Mouse (Mus musculus) liver (tissue): ENCODE measurements at regions not wholly inside any gene's neighbourhood (a gene's known extent, or its start where the extent isn't known, plus 50 kb on each side); places are given as distances from the start of the nearest gene placed in this dataset.
A peak's percentile ranks its signal among the peaks of the same experiment; 100 is the strongest.

Experiments used
- DNase-seq: peaks from one replicate; pipeline ENCODE4 v3.0.0-alpha.2; 2020; ENCODE audit warnings: mixed read lengths

DNA sequence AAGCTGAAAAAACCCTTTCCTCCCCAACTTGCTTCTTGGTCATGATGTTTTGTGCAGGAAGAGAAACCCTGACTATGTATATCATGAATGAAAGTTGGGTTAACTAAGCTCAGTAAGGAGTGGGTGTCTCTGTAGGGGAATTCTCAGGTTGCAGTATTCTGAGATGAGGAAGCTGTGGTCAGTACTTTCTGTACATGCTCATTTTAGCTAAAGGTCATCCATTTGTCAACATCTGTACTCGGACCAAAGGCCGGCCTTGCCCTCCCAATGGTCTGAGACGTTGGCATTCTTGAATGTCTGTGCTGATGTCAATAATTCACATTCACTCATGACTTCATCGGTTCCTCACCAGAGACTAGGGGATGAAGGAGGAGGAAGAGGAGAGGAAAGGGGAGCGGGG, 94.9 kb upstream of the Parp11 start:
- DNase-seq, result no peak

DNA sequence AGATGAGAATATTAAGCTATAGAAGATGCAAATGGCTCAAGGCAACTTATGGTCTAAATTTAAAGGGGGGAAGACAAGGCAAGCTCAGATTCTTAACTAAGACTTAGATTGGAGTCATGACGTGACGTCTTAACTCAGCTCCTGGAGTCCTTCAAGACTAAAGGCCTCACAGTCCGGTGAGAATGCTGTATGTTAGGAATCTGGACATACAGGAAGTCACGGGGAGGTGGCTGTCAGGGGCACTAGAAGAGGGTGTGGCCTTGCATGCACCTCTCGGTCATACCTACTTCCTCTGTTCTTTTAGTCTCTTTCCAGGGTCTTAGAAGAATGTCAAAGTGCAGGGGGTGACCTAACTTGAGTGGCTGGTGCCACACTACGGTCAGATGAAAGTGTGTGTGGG, 91.5 kb upstream of the Parp11 start:
- DNase-seq, result no peak

DNA sequence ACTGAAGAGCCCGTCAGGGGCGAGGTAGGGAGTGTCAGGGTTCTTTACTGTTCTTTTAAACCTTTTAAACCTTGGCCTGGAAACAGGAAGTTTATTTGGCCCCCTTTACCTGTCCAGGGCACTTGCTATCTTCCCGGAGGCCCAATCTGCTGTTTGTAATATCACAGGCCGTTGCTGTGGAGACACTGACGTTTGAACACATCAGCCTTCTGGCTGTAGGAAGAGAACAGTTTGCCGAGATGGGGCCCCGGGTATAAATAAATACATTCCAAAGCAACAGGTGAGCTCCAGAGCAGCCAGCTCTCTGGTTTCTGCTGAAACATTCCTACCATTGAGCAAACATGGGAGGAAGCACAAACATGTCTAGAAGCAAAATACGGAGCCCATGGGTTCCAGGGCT, 90.2 kb upstream of the Parp11 start:
- DNase-seq, result no peak

DNA sequence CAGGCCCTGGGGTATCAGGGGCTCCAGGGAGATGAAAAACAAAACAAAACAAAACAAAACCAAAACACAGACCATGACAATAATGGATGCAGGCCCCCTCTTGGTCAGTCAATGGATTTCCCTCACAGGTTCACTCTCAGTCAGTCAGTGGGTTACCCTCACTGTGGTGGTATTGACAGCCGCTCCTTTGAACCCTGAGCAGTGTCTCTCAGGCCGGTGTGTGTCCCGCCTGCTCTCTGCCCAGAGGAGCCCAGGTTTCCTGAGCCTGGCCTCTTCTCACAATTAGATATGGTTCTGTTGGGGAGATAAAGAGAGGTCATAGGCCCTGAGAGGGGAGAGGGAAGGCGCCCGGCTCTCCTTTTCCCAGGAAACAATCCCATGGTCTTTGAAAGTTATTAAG, 87.8 kb upstream of the Parp11 start:
- no peak for DNase-seq

DNA sequence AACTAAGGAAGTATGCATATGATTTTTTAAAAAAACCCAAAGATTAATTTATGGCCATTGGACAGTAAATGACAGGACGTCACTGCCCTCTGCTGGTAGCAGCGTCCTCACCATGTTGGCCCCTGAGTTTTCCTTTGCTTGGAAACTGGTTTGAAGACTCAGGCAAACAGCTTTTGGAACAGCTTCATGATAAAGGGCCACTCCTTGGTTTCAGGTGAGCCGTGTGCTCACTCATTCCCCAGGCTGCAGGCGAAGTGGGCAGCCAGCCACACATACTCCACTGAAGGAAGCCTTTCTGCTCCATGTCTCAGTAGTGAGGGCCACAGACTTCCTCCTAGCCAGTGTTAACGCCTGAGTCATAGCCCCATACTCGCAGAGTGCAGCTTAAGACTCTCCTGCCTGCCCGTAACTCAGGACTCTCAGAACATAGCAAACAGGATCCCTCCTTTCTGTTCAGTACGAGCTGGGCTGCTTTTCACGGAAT, 87.2 kb upstream of the Parp11 start:
- DNase-seq, result peak; percentile 79

DNA sequence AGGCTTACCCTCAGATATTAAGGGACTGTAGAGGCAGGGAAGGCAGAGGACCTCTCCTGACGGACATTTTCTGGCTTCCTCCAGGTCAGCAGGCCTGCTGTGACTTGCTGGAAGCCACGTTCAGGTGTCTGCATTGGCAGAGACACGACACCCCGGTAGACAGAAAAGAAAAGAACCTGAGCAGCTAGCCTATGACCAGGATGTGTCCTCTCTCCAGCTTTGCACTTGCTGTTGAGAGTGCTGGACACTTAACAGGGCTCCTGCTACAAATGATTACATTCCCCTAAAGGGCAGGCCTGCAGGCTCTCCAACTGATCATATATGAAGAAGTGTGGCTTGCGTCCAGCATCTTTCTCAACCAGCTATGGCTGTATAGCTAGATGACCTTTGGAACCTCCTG, 84.5 kb upstream of the Parp11 start:
- DNase-seq, result no peak

DNA sequence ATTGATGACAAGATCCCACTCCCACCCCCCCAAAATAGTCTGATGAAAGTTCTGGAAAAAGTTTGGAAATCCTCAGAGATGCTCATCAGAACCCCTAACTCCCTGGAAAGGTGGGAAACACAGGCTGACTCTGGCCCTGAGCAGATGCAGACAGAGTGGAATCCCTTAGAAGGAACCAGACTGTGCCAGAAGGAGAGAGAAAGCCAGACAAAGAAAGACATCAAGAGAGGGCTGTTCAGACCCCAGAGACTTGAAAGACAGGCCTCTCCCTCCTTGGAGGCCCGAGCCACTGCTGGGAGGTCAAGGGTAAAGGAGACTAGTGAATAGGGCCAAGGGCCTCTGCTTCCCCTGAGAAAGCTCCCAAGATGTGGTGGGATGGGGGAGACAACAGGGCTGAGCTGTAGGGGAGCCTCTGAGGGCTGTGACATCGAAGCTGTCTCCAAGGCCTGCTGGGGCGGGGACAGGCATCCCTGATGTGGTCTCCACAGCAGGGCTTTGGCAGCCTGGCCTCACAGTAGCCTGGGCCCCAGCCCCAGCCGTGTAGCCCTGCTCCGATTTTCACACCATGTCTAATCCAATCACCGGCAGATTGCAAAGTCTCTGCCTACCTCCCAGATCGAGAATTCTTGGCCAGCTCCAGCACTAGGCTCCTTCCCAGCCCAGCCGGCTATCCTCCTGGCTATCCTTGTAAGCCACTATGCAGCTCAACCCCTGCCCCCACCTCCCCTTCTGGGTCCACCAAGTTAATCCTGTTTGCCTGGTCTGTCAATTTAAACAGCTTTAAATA, 83.5 kb upstream of the Parp11 start:
- DNase-seq, result no peak

DNA sequence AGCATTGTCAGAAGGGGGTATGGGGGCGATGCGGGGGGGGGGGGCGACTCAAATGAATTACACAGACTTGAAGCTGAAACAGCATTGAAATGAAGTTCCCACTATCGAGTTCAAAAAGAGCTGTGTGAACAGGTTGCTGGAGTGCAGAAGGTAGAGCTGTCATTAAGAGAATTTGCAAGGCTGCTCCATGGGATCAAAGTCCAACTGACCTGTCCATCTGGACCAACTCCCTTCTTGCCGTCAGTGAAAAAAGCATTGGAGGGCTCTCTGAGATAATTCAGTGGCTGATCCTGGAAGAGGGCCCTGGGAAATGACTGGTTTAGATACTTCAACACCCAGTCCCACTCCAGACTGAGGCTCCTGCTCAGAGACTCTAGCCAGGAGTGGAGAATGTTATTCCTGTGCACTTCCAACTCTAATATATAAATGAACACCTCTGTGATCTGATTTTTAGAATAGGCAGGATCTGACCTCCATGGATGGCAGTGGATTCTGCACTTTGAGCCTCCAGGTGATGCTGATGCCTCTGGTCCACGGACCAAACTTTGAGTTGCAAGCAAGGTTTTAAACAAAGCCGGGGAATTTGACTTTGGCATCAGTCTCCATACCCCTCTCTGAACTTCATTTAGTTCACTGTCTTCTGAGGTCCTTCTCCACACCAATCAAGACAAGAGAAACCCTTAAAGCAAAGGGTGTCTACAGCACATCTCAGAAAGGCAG, 82.6 kb upstream of the Parp11 start:
- DNase-seq, result no peak

DNA sequence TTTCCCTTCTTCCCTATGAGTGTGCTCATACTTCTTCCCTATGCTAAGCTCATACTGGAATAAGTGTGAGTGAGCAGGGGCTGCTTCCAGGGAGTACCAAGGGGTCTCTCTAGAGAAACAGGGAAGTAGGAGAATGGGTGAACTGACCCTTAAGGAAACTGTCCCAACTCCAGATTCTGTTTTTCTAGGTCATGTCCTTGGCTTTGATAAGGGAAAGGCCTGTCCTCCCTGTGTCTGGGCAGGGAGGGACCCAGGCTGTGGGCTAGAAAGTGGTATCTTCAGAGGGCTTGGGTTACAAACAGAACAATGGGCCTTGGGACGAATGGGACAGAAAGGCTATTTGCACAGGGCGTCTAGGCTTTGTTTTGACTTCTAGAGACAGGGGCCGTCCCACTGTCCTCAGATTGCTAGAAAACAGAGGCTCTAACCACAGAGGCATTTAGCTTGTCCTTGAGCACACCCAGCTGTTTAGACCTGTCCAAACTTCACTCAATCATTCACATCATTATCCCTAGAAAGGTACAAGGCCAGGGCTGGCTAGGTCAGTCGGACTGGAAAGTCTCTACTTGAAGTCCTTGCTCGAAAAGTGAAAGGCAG, 82.0 kb upstream of the Parp11 start:
- no peak for DNase-seq

DNA sequence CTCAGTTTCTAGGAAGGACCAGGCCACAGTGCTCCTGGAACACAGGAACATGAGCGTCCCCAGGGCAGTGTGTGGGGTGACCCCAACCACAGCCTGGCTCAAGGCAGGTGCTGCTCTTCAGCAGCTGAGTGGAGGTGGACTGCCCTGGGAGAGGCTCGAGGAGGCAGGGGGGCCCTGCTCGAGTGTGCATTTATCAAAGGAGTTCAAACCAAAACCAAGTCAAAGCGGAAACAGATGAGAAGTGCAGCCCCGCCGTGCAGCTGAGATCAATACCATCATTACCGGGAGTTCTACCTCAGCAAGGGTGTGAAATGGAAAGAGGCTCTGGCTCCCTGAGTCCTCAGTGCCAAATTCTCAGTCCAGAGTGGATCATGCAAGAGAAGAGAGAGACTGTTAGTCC, 81.4 kb upstream of the Parp11 start:
- no peak for DNase-seq

DNA sequence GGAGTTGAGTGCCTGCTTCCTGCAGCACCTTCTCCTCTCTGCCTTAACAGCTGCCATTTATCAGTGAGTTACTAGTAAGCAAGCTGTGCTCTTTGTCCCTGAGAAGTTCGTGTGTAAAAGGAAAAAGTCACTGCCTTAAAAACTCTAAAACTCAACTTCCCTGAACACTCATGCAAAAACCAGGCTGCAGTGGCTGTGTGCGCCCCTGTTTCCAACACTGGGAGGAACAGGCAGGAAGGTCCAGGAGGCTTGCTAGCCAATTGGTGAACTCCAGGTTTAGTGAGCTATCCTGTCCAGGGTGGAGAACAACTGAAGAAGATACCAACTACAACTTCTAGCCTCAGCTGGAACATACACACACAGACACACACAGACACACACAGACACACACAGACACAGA, 81.0 kb upstream of the Parp11 start:
- no peak for DNase-seq

DNA sequence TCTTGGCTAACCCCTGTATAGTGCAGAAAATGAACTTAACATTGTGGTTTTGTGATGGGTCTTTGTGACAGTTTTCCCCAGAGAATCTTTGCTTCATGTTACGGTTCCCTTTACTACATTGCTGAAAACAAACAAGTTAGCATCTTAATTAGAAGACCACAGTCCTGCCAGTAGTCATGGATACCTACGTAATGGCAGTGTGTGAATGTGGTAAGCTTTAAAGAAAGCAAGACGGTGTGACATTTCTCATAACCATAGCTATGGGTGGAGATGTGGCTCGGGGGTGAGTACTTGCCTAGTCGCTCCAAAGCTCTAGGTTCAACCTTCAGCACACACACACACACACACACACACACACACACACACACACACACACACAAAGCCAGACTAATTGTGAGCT, 73.6 kb upstream of the Parp11 start:
- no peak for DNase-seq

DNA sequence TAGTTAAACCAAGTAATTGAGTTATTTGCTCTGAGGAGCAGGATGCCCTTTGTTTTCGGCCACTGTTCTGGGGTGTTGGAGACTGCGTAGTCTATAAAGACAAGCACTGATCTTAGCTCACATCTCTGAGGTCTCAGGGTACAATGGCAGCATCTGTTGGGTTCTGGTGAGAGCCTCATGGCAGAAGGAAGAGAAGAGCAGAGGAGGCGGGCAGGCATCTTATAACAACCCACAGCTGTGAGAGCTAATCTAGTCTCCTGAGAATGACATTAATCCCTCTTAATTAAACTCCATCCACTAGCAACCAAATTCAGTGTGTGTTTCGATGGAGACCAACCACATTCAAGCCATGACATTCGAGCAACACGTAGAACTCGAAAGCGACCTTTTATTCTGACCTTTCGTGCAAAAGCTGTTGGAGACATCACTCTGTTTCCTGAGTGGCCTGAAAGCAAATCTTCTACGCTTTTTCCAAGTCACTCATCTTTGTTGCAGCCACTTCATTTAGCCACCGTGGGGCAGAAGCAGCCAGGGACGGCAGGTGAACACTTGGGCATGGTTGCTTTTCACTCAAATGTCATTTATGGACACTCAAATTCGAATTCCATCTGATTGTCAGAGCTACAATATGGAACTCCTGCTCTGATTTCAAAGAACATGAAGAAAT, 72.7 kb upstream of the Parp11 start:
- no peak for DNase-seq

DNA sequence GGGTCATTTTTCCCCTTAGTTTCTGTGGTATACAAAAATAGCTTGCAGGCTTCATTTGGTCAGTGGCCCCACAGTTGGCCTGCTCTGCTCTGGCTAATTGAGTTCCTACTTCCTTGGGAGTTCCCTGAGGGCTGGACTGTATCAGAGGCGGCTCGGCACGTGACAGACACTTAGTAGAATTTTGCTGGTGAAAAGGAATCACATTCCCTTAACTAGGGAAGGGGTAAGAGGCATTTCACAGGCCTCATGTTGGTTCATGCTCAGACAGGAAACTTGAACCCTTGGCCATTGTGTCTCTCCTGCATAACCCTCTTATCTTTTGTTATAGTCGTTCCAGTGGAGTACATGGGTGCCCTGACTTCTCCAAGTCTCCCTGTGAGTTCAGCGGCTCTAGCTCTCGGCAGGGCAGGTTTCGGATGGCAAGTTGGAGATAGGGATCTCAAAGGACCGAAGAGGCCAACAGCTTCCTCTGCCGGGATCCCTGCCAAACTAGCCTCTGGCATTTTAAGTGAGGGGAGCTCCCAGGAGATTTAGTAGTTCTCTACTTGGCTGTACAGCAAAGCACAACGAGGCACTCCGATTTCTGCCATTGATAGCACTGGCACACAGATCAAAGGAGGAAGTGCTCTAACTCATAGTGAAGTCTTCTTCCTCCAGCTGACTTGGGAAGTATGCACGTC, 72.0 kb upstream of the Parp11 start:
- DNase-seq, result no peak

DNA sequence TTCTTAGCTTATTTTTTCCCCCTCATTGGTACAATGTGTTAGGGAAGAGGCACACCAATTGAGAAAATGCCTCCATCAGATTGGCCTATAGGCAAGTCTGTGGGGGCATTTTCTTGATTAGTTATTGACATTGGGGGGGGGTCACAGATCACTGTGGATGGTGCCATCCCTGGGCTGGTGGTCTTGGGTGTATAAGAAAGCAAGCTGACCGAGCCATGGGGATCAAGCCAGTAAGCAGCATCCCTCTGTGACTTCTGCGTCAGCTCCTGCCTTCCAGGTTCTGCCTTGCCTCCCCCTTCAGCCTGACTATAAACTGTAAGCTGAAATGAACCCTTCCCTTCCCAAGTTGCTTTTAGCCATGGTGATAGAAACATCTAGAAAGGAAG, 71.5 kb upstream of the Parp11 start:
- DNase-seq, result no peak

DNA sequence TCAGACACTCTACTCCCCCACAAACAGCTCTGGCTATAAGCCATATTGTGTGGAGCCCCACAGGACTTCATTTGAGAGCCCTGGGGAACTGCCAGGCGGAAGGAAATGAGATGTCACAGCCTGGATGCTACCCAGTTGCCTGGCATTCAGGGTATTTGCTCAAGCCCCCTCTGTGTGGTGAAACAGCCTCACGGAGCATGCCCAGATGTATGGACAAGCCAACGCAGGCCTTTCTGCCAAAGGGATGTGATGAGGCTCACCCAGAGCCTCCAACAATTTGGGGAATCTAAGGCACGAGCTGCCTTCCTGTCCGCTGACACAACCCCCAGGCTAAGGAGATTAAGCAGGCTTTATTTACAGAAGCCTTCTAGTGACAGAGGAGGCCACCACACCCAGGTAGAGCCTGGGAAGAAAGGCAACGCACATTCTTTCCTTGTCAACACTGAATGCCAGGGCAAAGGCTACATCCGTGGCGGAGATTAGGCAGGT, 70.9 kb upstream of the Parp11 start:
- DNase-seq, result no peak

DNA sequence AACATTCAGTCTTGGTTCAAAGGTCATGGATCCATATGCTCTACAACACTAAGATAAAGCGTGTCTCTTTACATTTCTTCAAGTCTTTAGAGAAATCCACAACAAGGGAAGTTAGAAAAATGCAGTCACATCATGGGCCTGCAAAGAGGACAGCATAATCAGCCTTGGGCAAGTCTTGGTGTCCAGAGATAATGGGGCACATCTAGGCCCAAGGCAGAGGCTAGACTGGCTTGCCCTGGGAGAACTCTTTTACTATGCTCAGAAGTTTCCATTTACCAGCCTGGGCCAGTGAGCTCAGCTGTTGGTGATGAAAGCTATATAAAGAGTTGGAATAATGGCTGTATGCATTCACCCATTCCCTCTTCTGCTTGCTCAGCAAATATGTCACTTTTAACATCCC, 67.9 kb upstream of the Parp11 start:
- DNase-seq, result no peak

DNA sequence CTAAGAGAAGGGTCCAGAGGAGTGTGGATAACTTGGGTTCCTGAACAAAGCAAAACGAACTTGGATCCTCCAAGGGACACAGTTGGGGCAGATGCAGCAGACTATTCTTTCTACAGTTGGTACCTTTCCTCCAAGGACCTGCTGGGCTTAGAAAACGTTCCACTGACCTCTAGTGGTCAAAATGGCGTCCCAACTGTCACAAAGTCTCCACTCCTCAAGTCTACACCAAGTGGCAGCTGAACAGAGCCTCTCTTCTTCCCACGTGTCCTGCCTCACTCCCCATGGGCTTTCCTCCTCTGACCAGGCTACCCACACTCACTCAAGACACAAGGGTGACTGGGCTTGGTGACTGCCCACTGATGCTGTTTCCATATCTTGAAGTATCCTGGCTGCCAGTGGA, 67.1 kb upstream of the Parp11 start:
- DNase-seq, result peak; percentile 45

DNA sequence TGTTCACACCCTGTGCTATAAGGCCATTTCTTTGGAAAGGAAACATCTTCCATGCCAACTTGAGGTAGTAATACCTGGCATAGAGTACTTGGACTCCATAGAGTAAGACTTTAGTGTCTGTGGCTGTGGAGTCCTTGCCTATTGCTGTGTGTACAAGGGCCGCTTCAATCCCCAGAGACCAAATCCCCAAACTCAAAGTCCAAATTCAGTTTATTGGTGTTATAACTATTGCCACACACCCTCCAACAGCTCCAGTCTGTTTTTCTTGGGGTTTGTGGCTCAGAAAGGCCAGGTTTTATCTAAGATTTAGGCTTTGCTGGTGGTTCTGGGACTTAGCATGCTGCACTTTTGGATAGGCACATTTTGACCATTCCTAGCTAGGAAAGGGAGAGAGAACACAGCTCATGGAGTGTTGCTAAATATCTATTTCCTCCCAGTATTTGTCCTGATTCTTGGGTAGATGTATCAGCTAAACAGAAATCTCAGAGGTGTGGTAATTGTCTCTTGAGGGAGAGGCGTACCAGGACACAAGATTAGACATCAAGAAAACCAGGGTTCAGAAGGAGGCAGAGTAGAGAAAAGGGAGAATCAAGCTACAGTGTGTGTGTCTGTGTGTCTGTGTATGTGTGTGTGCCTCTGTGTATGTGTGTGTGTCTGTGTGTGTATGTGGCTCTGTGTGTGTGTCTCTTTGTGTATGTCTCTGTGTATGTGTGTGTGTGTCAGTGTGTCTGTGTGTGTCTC, 65.3 kb upstream of the Parp11 start:
- DNase-seq, result no peak

DNA sequence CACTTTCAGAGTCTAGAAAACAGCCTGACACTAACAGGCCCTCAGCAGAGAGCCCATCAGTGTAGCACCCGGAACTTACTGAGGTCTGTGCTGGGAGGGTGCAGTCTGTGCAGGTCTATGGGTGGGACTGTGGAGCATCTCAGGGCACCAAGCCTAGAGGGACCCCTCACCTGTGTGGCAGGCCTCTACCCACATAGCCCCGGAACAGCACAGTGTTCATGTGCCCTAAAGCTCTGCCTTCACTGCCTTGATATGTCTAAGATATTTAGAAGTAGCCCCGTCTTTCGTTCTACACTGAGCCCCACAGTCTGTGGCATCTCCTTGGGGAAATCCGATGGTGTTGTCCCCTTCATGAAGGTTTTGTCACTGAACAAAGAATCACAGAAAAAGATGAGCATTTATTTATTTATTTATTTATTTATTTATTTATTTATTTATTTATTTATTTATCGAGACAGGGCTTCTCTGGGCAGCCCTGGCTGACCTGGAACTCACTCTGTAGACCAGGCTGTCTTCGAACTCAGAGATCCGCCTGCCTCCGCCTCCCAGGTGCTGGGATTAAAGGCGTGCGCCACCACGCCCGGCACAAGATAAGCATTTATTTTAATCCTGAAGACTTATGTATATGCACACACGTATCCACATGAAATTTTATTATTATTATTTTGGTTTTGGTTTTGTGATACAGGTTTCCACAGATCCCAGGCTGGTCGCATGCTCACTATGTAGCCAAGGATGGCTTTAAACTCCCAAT, 55.2 kb upstream of the Parp11 start:
- no peak for DNase-seq
